Mouse (Mus musculus): ENCODE measurements around the gene Mrpl51. TPM values are rescaled to one million over a fixed set of nuclear protein-coding genes. Genes with fewer than 3 reads are reported as not detected.

The Mrpl51 gene
- total RNA-seq (2021) = 10 to 100 TPM; 63.2 to 72.2 TPM
- long read RNA-seq, transcript Mrpl51-201 (3 exons, 3,427 nt) = major isoform, 16 of 23 reads
- long read RNA-seq, partial matches to known transcripts = 3 of 23 reads
- long read RNA-seq, other reads (novel, unspliced or antisense) = 0 of 23 reads

DNA sequence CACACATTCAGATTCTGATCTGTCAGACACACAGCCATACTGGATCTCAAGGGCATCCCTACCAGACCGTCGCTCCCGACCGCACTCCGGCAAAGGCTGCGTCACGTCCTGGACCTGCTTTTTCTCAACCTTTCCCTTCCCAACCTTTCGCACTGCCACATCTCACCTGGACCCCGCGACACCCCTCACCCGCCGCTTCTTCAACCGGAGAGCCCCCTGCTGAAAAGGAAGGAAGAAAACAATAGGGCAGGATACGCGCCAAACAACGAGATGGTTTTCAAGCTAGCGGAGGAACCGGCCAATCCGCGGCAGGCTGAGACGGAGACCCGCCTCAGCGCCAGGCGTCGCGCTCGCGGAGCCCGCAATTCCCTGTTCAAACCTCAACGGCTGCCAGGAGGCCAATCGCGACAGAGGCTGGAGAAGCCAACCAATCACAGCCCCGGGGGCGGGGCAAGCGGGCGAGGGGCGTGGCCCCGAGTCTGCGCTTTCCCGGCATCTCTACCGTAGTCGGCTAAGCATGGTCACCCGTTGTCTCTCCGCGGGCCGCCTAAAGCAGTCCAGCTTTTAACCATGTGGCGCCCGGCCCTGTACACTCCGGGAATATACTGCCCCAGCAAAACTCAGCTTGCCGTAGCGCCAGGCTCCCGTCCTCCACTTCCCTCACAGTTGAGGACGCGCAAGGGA lies at the start of gene Mrpl51, which contains the start of gene Ncapd2:
Gene Mrpl51 (plus strand): TSS at position 470 of the 684 bp plus-strand sequence.
Gene Ncapd2 (minus strand): TSS at position 370 of the 684 bp plus-strand sequence.
- peak; percentile 97 to 98 for DNase-seq (ENCODE audit: low spot score in 2 of 2)

DNA sequence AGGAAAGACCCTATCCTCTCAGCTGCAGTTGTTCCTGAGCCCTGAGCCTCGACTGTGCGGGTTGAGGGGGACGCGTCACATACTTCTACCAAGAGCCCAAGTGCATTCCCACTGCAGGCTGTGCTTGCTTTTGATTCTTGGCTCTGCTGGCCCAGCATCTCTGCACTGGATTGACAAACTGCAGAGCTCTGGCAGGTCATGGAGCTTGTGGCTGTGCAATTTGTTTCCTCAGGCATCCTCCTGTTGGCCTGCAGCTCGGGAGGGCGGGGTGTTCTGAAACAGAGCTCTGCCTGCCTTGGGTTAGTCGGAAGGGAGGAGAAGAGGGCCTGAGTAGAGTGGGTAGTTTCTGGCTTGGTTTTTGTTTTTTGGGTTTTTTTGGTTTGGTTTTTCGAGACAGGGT lies 49.2 kb upstream of the Mrpl51 start:
- no peak for DNase-seq (ENCODE audit: low spot score in 2 of 2)

DNA sequence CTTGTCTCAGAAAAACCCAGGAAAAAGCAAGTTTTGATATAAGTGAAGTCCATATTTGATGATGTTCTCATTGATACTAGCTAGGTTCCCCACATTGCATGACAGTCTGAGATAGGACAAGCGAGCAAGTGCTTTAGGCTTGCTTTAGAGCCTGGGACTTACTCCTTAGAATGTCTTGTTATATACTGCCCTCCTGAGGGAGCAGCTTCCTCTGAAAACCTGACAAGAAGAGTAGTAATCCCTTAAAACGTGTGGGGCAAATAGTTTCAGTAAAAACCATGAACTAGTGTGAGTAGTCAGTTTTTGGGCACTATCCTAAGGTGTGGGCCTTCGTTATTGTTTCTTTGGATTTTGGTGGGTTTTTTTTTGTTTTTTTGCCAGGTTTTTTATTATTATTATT lies 48.5 kb upstream of the Mrpl51 start:
- DNase-seq (ENCODE audit: low spot score in 2 of 2) = no peak

DNA sequence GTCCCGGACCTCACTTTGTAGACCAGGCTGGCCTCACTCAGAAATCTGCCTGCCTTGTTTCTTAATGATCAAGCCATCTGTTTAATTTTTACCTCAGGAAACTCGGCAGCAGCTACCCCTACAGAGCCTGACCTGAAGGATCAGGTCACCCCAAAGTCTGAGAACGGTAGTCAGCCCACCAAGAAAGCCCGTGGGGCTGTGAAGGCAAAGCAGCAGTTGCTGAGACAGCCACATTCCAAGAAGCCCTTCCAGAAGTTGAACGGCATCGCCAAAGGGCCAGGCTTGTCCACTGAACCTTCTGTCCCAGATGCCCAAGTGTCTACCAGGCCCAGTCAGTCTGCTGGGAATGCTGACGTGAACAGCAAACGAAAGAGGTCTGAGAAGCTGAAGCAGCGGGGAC lies 47.7 kb upstream of the Mrpl51 start:
- no peak for DNase-seq (ENCODE audit: low spot score in 2 of 2)

DNA sequence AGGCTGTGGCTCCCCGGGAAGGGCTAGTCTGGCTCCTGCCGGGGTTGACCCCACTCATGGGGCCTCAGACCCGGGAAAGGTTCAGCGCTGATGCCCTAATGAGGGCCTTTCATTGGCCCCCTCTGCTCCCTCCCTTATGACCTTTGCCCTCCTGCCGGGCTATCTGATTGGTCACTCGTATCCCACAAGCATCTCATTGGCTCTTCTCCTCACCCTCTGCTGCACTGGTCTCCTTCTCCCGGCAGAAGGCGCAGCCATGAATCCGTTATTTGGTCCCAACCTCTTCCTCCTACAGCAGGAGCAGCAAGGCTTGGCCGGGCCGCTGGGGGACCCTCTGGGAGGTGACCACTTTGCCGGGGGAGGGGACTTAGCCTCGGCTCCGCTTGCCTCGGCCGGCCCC lies 46.6 kb upstream of the Mrpl51 start, which contains the start of gene Iffo1:
Gene Iffo1 (plus strand): TSS at position 241 of the 400 bp plus-strand sequence.
- DNase-seq (ENCODE audit: low spot score in 2 of 2) = peak; percentile 87 to 96

DNA sequence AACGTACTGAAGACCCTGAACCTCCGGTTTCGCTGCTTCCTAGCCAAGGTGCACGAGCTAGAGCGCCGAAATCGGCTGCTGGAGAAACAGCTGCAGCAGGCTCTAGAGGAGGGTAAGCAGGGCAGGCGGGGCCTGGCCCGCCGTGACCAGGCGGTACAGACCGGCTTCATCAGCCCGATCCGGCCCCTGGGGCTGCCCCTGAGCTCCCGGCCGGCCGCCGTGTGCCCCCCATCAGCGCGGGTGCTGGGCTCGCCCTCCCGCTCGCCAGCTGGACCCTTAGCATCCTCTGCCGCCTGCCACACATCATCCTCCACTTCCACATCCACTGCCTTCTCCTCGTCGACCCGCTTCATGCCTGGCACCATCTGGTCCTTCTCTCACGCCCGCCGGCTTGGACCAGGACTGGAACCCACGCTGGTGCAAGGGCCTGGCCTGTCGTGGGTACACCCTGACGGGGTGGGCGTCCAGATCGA lies 46.1 kb upstream of the Mrpl51 start:
- DNase-seq (ENCODE audit: low spot score in 2 of 2) = peak in 1 of 2 experiments; percentile 34

DNA sequence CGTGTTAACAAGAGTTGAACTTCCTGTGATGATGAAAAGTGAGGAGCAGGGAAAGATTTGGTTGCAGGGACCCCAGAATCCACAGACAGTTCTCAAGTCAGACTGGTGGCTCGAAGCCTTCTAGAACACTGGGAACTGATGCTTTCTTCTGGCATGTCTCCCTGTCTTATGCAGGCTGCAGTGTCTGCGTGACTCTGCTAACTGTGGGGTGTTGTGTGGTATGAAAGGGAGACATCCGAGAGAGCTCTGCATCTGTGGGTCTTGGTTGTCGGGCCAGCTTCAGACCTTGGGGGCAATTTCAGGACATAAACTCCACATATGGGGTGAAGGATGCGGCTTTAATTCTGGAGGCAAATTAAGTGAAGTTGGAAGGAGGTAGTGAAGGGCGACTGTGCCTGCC lies 45.5 kb upstream of the Mrpl51 start:
- DNase-seq (ENCODE audit: low spot score in 2 of 2) = peak in 1 of 2 experiments; percentile 40

DNA sequence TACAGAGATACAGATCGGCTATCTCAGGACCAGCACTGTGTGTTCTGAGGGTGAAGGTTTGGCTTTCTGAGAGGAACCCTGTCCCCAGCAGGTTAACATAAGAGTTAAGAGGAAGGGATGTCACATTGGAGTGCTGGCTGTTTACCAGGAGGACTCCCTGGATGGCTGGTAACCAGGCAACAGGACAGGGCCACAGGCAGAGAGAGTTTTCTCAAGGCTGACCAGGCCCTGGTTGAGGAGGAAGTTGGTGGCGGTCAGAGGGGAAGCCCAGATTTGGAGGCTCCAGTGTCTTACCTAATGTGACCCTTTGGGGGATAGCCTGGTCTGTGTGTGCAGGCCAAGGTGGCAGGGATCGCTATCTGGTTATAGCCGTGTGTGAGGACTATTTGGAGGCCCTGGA lies 44.8 kb upstream of the Mrpl51 start:
- peak in 1 of 2 experiments; percentile 41 for DNase-seq (ENCODE audit: low spot score in 2 of 2)

DNA sequence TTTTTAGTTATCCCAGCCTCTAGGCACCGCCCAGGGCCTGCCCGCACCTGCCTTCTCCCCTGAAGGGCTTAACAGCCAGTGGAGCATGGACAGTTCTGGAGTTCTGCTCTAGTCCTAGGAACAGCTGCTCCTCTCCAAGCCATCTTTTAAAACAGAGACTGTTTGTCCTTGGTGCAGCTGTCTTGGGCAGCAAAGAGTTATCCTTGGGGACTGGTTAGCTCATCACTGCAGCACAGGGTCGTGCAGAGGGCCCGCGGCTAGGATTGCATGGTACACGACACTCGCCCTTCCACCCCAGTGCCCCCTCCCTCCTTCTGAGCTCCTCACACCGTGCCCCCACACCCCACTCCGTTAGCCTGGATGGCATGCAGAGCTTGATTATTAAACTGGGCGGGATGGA lies 44.3 kb upstream of the Mrpl51 start:
- DNase-seq (ENCODE audit: low spot score in 2 of 2) = no peak

DNA sequence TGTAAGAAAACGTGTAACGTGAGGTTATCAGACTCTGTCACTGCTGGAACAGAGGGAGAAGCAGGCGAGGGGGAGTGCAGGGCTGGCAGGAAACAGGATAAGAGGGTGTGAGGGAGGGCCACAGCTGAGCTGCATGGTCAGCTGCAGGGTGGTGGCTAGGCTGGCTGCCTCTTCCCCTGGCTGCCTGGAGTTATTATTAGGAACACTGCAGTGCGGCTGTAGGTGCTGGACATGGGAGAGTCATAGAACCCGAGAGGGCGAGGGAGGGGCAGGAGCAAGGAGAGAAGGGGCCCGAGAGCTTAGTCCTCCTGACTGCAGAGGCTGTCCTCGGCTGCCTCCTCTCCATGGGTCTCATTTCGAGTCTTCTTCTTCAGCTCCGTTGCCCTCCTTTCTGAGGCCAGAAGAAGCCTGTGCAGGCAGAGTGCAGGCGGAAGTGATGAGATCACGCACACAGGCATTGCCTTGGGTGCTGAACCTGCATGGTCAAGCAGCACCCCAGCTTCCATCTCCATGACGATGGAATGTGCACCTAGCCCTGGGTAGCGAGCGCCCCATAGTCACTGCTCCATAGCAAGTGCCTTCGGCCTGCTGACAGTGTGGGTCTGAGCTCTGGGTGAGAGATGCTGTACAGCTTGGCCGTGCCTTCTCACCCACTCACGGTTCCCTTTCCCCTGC lies 43.2 kb upstream of the Mrpl51 start:
- peak in 1 of 2 experiments; percentile 47 for DNase-seq (ENCODE audit: low spot score in 2 of 2)

DNA sequence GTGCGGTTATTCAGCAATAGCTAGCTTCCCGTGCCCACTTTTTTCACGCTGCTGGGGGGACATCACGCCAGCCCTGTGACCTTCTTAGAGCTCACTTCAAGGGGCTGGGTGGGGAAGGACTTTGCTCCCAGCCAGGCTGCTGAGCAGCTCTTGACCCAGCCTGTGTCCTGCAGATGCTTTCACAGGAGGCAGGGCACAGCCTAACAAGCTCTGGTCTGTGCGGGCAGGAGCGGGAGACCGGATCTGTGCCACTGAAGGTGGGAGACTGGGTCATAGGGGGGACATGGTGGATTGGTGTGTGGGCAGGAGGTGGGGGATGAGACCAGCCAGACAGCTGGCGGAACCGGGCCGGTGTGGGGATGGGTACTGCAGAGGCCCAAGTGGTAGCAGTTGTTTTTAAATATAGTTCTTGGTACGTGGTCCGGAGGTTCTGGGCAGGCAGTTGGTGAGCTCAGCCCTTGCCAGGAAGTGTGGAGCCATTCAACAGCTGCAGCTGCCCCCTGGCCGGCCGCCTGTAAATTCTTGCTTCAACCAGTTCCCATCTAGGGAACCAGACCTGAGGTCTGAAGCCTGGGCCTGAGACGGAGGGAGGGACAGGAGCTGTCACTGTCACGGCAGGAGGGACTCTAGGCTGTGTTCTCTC lies 42.6 kb upstream of the Mrpl51 start:
- DNase-seq (ENCODE audit: low spot score in 2 of 2) = peak in 1 of 2 experiments; percentile 55

DNA sequence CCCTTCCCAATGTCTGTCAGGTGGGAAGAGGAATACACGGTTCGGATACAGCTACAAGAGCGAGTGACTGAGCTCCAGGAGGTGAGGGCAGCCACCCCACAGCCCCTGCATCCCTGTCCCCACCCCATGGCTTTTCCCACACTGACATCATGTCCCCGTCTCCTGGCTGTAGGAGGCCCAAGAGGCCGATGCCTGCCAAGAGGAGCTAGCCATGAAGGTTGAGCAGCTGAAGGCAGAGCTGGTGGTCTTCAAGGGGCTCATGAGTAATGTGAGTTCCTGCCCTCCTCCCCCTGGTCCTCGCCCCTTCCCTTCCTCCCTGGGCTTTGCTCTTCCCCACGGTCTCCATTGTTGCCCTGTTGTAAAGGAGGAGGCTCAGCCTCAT lies 42.0 kb upstream of the Mrpl51 start:
- DNase-seq (ENCODE audit: low spot score in 2 of 2) = no peak

DNA sequence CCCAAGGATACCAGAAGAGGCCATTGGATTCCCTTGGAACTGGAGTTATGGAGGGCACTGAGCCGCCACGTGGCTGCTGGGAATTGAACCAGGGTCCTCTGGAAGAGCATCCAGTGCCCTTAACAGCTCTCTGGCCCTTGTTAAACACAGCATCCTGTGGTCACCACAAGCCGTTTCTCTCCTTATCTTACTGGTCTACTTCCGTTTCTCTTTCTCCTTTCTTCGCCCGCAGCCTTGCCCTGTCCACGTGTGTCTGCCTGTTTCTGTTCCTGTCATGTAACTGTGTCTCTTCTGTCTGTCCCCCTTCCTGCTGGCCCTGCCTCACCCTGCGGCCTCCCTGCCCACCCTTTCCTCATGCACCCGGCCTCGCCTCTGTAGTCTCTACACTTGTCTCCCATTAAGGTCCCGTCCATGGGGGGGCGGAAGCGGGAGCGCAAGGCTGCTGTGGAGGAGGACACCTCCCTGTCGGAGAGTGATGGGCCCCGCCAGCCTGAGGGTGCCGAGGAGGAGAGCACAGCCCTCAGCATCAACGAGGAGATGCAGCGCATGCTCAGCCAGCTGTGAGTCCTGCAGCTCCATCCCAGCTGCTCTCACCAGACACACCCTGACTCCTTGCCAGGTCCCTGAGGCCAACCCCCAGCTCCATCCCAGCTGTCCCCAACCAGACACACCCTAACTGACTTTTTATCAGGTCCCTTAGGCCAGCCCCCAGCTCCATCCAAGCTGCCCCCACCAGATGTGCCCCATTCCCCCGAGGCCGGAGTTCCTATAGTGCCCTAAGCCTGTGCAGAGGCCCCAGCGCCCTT lies 39.2 kb upstream of the Mrpl51 start:
- DNase-seq (ENCODE audit: low spot score in 2 of 2) = no peak

DNA sequence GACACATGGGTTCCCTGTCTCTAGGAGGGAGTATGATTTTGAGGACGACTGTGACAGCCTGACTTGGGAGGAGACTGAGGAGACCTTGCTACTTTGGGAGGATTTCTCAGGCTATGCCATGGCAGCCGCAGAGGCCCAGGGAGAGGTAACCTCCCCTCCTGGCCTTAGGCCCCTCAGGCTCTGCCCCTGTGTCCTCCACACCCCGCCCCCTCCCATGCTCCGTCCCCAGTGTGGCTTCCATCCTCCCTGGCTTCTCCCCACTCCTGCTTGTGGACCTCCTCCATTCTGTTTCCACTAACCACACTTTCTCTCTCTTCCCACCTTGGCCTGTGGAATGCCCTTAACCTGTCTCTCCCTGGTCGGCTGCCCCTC lies 38.6 kb upstream of the Mrpl51 start:
- DNase-seq (ENCODE audit: low spot score in 2 of 2) = no peak

DNA sequence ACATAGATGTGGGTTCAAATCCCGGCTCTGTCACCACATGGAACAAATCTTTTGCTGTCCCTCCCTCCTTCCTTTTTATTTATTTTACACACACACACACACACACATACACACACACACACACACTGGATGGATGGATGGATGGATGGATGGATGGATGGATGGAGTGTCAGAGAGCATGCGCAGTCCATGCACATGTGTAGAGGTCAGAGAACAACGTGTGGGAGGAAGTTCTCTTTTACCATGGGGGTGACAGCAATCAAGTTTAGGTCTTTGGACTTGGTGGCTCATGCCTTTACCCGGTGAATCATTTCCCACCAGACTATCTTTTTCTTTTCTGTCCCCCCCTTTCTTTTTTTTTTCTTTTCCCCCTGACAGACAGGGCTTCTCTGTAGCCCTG lies 37.9 kb upstream of the Mrpl51 start:
- DNase-seq (ENCODE audit: low spot score in 2 of 2) = no peak

DNA sequence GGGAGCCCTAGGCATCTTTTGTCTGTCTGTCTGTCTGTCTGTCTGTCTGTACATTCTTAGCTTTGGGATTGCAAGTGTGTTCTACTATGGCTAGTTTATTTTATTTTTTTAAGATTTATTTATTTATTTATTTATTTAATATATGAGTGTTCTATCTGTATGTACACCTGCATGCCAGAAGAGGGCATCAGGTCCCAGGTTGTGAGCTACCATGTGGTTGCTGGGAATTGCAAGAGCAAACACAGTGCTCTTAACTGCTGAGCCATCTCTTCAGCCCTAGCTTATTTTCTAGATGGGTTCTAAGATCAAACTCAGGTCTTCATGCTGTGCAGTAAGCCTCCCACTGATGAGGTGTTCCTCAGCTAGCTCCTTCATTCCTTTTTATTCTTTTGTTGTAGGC lies 37.1 kb upstream of the Mrpl51 start:
- DNase-seq (ENCODE audit: low spot score in 2 of 2) = no peak

DNA sequence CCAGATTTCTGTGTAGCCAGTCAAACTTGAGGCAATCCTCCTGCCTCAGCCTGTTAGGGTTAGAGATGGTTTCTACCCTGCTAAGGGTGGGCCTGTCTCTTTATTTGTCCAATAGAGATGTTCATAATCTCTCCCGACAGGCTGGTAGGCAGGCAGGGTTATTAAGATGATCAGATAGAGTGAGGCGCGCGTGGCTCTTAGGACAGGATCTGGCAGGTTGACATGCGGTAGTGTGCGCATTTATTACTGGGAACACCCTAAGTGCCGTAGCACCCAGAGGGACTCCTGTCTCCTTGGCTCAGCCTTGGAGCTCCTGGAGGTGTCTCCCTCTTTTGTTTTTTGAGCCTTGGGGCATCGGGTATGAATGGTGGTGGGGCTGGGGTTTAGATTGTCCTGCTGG lies 36.3 kb upstream of the Mrpl51 start:
- DNase-seq (ENCODE audit: low spot score in 2 of 2) = no peak

DNA sequence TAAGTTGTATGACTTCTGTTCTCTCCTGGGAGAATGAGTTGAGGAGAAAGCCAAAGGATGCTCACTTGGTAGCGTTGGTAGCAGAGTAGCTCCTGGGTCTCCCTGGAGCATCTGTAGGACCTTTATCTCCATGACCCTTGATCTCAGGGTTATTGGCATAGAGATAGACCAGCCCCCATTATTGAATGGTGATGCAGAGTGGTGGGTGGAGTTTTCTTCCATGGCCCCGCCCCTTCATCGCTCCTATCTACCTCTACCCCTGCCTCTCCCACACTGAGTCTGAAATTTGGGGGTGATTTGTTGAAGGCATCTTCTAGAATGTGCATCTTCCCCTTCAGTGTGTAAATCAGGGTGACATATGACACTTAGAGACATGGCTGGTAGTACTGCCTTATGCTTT lies 35.1 kb upstream of the Mrpl51 start:
- DNase-seq (ENCODE audit: low spot score in 2 of 2) = no peak

DNA sequence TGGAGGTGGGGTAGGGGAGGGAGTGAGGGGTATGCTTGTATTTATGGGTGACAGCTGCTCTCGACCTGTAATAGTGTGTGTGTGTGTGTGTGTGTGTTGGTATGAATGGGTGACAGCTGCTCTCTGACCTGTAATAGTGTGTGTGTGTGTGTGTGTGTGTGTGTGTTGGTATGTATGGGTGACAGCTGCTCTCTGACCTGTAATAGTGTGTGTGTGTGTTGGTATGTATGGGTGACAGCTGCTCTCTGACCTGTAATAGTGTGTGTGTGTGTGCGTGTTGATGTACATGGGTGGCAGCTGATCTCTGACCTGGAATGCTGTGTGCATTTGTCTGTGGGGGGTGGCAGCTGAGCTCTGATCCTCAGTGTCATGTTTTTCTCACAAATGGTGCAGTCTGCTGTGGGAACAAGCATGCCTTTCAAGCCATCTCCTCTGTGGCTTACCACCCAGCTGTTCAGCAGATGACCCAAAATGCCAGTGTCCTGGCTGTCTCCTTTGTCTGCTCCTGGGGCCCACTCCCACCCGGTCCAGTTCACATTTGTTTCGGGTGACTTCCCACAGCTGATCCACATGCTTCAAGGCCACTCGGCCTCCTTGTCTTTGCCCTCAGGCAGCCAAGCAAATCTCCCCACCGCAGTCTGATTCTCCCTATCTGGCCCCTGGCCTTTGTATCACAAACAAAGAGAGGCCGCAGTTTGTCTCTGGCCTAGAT lies 34.5 kb upstream of the Mrpl51 start:
- no peak for DNase-seq (ENCODE audit: low spot score in 2 of 2)

DNA sequence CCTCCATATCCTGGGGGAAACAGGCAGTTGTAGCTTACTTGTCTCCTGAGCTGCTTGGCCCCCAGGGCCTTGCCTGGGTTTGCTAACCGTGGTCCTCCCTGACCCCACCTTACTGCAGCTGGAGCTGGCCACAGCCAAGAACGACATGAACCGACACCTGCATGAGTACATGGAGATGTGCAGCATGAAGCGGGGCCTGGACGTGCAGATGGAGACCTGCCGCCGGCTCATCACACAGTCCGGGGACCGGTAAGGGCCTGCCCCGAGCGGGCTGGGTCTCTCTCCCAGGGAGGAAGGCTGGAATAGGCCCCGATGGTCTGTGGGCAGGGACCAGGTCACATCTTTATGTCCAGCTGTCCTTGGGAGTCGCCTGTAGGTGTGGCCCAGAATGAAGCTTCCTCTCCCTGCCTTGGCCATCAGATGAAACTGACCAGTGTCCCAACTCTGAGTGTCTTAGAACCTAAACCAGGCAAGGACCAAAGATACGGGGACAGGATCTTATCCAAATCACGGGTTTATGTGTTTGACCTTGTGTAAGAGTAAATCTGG lies 32.6 kb upstream of the Mrpl51 start:
- no peak for DNase-seq (ENCODE audit: low spot score in 2 of 2)

Measured in layer of hippocampus, adult 18-20 months (tissue).